Mouse (Mus musculus) kidney, adult 9 months (tissue): ENCODE data around the gene E2f8.

Experiments used
- DNase-seq: peaks from one replicate; pipeline ENCODE4 v3.0.0; 2022

Gene E2f8

GRCm38 (mm10) chr7:48881486-48881885 lies at the start of gene E2f8:
Gene E2f8, minus strand, starts transcription at chr7:48881596.
- peak; percentile 59 for DNase-seq

- peak; percentile 76 for DNase-seq
Measured at GRCm38 (mm10) chr7:48930399-48930798, 49.0 kb upstream of the E2f8 start.

- DNase-seq, result peak; percentile 53
Measured at GRCm38 (mm10) chr7:48928364-48928763, 47.0 kb upstream of the E2f8 start.

- peak; percentile 41 for DNase-seq
Measured at GRCm38 (mm10) chr7:48925214-48925613, 43.8 kb upstream of the E2f8 start.

- DNase-seq, result no peak
Measured at GRCm38 (mm10) chr7:48923620-48924019, 42.2 kb upstream of the E2f8 start.

- DNase-seq, result no peak
Measured at GRCm38 (mm10) chr7:48918389-48918788, 37.0 kb upstream of the E2f8 start.

GRCm38 (mm10) chr7:48917988-48918387 lies 36.6 kb upstream of the E2f8 start:
- no peak for DNase-seq

GRCm38 (mm10) chr7:48917463-48917862 lies 36.1 kb upstream of the E2f8 start:
- no peak for DNase-seq

- DNase-seq, result no peak
Measured at GRCm38 (mm10) chr7:48914630-48915506, 33.5 kb upstream of the E2f8 start.

GRCm38 (mm10) chr7:48911146-48911545 lies 29.8 kb upstream of the E2f8 start:
- no peak for DNase-seq

- DNase-seq, result no peak
Measured at GRCm38 (mm10) chr7:48910282-48910681, 28.9 kb upstream of the E2f8 start.

GRCm38 (mm10) chr7:48909342-48909671 lies 27.9 kb upstream of the E2f8 start:
- no peak for DNase-seq

GRCm38 (mm10) chr7:48908521-48909341 lies 27.3 kb upstream of the E2f8 start, which contains the start of gene Nav2:
Gene Nav2, plus strand, starts transcription at chr7:48908716.
- DNase-seq, result no peak

- no peak for DNase-seq
Measured at GRCm38 (mm10) chr7:48902454-48902853, 21.1 kb upstream of the E2f8 start.

- DNase-seq, result no peak
Measured at GRCm38 (mm10) chr7:48900408-48901167, 19.2 kb upstream of the E2f8 start.

- DNase-seq, result no peak
Measured at GRCm38 (mm10) chr7:48898416-48898815, 17.0 kb upstream of the E2f8 start.

GRCm38 (mm10) chr7:48897539-48898163 lies 16.3 kb upstream of the E2f8 start:
- no peak for DNase-seq

GRCm38 (mm10) chr7:48896051-48896450 lies 14.7 kb upstream of the E2f8 start:
- no peak for DNase-seq

GRCm38 (mm10) chr7:48895475-48895874 lies 14.1 kb upstream of the E2f8 start:
- no peak for DNase-seq

GRCm38 (mm10) chr7:48894763-48895162 lies 13.4 kb upstream of the E2f8 start:
- no peak for DNase-seq

GRCm38 (mm10) chr7:48894152-48894551 lies 12.8 kb upstream of the E2f8 start:
- DNase-seq, result peak; percentile 61

- no peak for DNase-seq
Measured at GRCm38 (mm10) chr7:48893093-48893492, 11.7 kb upstream of the E2f8 start.

- DNase-seq, result no peak
Measured at GRCm38 (mm10) chr7:48891029-48891428, 9.6 kb upstream of the E2f8 start.
